Mouse (Mus musculus): ENCODE results near the gene Rhpn2. TPM values are rescaled to one million over a fixed set of nuclear protein-coding genes. Genes with fewer than 3 reads are reported as not detected.

Gene Rhpn2
- total RNA-seq, 2 experiments from 2014 or later: 2.9 to 4.8 TPM

DNA sequence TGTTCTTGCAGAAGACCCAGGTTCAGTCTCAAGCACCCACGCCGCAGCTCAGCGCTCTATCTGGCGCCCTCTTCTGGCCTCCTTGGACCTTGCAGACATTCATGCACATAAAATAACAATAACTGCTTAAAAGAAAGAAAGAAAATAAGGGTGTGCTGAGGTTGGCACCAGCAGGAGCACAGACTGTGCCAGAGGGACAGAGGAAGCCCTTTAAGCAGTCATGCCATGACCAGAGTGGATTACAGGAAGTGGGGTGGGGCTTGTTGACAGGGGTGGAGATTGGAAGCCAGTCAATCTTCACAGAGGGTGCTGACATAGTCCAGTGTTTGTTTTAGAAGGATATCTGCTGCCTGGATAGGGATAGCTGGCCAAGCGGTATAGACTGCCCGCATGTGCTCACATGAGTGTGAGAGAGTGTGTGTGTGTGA, 52.6 kb downstream of the Rhpn2 start:
- no peak for DNase-seq (ENCODE audit: low spot score in 2 of 2)

GRCm38 (mm10) chr7:35388694-35389093, 54.7 kb downstream of the Rhpn2 start:
- DNase-seq (ENCODE audit: low spot score in 2 of 2): no peak

DNA sequence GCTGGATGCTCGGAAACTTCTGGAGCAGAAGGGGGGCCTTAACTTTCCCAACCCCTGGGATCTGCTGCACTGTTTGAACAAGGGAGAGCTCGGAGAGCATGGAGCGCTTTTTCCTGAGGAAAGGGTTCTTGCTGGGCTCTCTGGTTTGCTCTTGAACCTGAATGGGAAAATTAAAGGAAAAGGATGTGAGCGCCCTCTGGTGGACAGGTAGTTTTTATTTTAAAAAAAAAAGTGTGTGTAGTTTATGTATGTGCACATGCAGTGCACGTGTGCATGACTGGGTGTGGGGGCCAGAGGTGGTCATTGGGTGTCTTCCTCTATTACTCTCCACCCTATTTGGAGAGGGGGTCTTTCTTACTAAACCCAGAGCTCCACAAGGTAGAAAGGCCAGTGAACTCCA, 59.0 kb downstream of the Rhpn2 start:
- no peak for DNase-seq (ENCODE audit: low spot score in 2 of 2)

- DNase-seq (ENCODE audit: low spot score in 2 of 2): no peak
Measured at GRCm38 (mm10) chr7:35395734-35396456, 61.9 kb downstream of the Rhpn2 start.

- peak; percentile 73 to 81 for DNase-seq (ENCODE audit: low spot score in 2 of 2)
Measured at GRCm38 (mm10) chr7:35396542-35397168, 62.7 kb downstream of the Rhpn2 start, which contains the start of the genes Faap24 and Cep89. Gene Faap24 (minus strand): TSS chr7:35396836. Gene Cep89 (plus strand): TSS chr7:35397035.

DNA sequence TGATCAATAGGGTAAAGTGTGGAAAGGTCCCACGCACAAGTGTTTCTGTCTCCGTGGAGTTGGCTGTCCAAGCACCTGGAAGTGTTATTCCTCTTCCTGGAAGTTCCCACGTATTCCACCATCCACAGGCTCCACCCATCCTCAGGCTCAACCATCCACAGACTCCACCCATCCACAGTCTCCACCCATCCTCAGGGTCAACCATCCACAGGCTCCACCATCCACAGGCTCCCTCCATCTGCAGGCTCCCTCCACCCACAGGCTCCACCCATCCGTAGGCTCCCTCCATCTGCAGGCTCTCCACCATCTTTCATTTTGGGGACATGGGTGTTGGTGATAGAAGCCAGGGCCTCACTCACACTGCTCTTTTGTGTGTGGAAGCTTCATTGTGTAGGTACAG, 67.2 kb downstream of the Rhpn2 start:
- DNase-seq (ENCODE audit: low spot score in 2 of 2): no peak

DNA sequence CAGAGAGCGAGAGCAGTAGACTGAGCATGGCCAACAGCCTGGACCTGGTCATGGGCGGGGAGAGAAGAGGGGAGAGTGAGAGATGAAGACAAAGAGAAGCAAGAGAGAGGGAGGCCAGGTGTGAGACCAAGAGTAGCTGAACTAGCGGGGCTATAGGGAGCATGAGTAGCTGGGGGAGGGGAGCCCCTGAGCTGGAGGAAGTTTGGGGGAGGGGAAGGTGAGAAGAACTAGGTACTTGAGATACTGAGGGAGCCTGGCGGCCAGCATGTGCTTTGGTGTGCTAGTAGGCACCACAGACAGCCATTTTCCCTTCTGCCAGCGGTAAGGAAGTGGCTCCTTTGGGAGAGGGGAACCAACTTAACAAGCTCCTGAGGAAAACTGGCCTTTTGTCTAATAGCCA, 81.3 kb downstream of the Rhpn2 start:
- no peak for DNase-seq (ENCODE audit: low spot score in 2 of 2)

DNA sequence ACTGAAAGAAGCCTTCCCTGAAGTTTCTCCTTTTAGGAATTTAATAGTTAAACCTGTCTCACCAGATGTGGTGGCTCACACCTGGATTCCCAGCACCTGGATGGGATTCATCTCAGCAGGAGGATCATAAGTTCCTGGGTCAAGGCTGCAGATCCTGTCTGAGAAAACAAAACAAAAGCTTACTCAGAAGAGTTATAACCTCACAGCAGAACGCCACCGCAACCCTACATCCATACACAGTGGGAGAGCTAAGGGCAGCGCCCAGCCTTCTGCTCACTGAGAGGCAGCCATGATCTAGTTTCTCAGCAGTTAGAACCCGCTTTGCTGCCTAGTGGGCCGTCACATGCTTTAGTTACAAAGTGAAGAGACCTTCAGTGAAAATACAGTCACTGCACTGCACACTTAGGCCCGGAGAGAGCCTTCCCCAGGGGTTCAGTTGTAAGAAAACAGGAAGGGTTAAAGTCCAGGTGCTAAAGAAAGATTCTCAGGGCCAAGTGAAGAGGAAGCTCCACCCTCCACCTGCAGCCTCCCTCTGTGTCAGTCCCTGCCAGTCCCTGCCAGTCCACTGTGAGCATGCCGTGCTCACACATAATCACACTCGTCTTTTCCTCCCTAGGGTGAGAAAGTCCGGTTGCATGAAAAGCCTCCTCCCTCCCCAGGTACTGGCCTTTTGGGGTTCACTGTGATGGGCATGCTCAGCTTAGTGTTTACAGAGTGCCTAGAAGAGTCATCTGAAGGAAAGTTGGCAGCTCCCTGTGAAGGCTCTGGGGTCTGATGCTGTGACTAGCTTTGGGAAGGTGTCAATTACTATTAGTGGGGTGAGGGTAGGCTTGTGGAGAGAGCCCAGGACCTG, 82.1 kb downstream of the Rhpn2 start:
- DNase-seq (ENCODE audit: low spot score in 2 of 2): no peak

GRCm38 (mm10) chr7:35416654-35416948, 82.6 kb downstream of the Rhpn2 start:
- no peak for DNase-seq (ENCODE audit: low spot score in 2 of 2)

DNA sequence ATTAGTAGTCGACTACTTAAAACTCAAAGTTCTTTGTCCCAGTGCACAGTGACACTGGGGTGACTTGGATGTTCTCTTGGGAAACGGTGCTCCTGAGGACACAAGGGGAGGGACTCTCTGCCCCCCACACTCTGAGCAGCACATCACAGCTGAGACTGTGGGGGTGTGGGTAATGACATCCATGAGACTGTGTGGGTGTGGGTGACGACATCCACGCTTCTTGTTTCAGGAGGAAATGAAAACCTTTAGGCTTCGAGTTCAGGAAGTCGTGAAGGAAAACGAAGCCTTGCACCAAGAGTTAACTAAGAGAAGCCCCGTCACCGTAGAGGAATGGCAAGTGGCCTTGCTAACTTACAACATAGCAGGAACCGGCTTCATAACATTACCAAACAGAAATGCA, 89.1 kb downstream of the Rhpn2 start:
- DNase-seq (ENCODE audit: low spot score in 2 of 2): no peak

GRCm38 (mm10) chr7:35428146-35428545, 94.2 kb downstream of the Rhpn2 start:
- DNase-seq (ENCODE audit: low spot score in 2 of 2): no peak

- DNase-seq (ENCODE audit: low spot score in 2 of 2): no peak
Measured at GRCm38 (mm10) chr7:35435266-35435665, 101.3 kb downstream of the Rhpn2 start.

Other genes starting within 250 kb of the Rhpn2 start
- gene Cebpa, start 214.9 kb upstream of the Rhpn2 start, total RNA-seq (2021): 10 to 100 TPM; 66.2 to 78.9 TPM
- 1 to 10 TPM; 3.6 to 4.2 TPM for gene Slc7a10, start 147.8 kb upstream of the Rhpn2 start, total RNA-seq (2021)
- gene Lrp3, start 118.7 kb upstream of the Rhpn2 start, total RNA-seq (2021): 10 to 100 TPM; 22.0 to 23.4 TPM
- 10 to 100 TPM; 22.3 to 26.0 TPM for gene Gpatch1, start 15.7 kb upstream of the Rhpn2 start, total RNA-seq (2021)
- gene Faap24, start 62.7 kb downstream of the Rhpn2 start, total RNA-seq (2021): 1 to 10 TPM; 6.5 to 7.3 TPM
- 10 to 100 TPM; 27.2 to 41.1 TPM for gene Cep89, start 62.9 kb downstream of the Rhpn2 start, total RNA-seq (2021)
- 1 to 10 TPM in 1 of 2 experiments, under 1 TPM in 1; 0.17 to 6.3 TPM for gene Slc7a9, start 114.6 kb downstream of the Rhpn2 start, total RNA-seq (2021)
- under 1 TPM; 0.11 to 0.67 TPM for gene Tdrd12, start 203.6 kb downstream of the Rhpn2 start, total RNA-seq (2021)
- 10 to 100 TPM; 58.7 to 59.8 TPM for gene Nudt19, start 222.1 kb downstream of the Rhpn2 start, total RNA-seq (2021)

Data from adrenal gland, postnatal 4 days (tissue).